Mouse (Mus musculus) gastrocnemius, postnatal 25 days (tissue): ENCODE measurements around the gene Tpcn1. TPM values are rescaled to one million over a fixed set of nuclear protein-coding genes. Genes with fewer than 3 reads are reported as not detected.

ENCODE experiments used
- DNase-seq: peaks from one replicate; pipeline ENCODE4 v3.0.0; 2022
- long read RNA-seq, 2 experiments: library from polyadenylated mRNA; stranded (forward); transcript quantifications; one replicate each; pipeline ENCODE4 v2.0.0; 2021
- total RNA-seq, 2 experiments: library from RNA; stranded (reverse); gene quantifications; 1 replicate in 1 of 2; 2 replicates in 1 of 2; pipeline ENCODE4 v1.2.3; 2021

Gene Tpcn1
- total RNA-seq: 10 to 100 TPM; 44.3 to 48.3 TPM
- long read RNA-seq, experiment 1, full-length matches to known transcripts: 1 of 17 reads
- long read RNA-seq, experiment 1, partial matches to known transcripts: 0 of 17 reads
- long read RNA-seq, experiment 1, other reads (novel, unspliced or antisense): 16 of 17 reads
- long read RNA-seq, experiment 2, full-length matches to known transcripts: 2 of 14 reads
- long read RNA-seq, experiment 2, partial matches to known transcripts: 1 of 14 reads
- long read RNA-seq, experiment 2, other reads (novel, unspliced or antisense): 11 of 14 reads

DNA sequence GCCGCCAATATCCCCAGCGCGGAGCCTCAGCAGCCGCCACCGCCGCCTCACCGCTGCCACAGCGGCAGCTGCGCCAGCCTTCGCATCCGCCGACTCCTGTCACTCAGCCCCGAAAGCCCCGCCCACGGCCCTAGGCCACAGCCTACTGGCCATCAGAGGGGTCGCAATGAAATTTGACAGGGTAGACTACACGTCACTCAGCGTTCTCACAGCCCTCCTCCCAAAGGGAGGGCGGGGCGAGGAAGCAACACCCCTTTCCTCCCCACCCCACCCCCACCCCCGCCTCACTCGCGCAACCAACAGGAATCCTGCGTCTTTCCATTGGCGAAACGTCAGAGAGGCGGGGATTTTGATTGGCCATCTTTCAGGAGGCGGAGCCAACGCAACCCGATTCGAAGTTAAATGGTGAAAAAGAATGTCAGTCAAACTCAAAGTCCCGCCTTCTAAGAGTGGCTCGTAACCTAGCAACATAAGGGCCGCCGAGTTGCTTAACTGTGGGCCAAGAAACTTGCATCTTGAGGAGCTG, at the start of gene Tpcn1, which contains the start of gene Iqcd:
Gene Tpcn1 (minus strand): TSS at position 105 of the 526 bp plus-strand sequence.
Gene Iqcd (plus strand): TSS at position 448 of the 526 bp plus-strand sequence.
- peak; percentile 99 for DNase-seq

DNA sequence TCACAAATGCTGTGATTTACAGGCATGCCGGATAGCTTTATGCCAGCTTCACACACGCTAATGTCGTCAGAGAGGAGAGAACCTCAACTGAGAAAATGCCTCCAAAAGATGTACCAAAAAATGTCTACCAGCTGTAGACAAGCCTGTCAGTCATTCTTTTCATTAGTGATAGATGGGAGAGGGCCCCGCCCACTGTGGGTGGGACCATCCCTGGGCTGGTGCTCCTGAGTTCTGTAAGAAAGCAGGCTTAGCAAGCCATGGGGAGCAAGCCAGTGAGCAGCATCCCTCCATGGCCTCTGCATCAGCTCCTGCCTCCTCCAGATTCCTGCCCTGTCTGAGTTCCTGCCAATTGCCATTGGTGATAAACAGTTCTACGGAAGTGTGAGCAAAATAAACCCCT, 47.2 kb upstream of the Tpcn1 start:
- no peak for DNase-seq

DNA sequence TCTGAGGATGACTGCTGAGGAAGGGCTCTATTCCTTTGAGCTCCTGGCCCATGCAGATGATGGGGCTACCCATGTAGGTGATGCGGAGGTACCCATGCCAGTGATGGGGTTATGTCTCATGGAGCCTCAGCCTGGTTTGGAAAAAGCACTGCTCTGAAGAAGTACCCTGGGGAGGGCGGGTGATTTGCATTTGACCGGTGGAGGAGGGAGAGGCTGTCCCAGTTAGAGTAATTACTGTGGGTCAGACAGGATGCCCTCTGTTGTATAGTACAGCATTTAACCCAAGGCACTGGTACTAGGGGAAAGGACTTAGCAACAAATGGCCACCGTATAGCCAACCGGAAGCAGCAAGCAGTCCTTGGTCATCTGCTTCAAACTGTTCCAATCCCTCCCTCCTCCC, 46.4 kb upstream of the Tpcn1 start:
- no peak for DNase-seq

DNA sequence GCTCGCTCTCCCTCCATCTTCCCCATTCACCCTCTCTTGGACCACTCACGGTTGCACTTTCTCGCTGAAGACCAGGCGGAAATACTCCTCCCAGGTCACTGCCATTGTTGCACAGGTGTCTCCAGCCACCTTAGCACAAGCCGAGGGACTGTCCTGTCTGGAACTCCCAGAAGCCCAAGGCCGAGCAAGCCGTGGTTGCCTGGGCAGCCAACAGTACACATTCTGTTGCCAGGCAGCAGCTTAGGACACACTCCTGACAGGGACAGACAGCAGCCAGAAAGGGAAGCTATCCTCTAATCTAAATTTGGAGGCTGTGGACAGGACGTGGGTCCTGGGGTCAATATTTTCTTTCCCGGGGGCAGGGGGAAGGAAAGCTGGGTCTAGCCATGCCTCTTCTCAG, 45.7 kb upstream of the Tpcn1 start, which contains the start of gene Cfap73:
Gene Cfap73 (minus strand): TSS at position 105 of the 400 bp plus-strand sequence.
- no peak for DNase-seq

DNA sequence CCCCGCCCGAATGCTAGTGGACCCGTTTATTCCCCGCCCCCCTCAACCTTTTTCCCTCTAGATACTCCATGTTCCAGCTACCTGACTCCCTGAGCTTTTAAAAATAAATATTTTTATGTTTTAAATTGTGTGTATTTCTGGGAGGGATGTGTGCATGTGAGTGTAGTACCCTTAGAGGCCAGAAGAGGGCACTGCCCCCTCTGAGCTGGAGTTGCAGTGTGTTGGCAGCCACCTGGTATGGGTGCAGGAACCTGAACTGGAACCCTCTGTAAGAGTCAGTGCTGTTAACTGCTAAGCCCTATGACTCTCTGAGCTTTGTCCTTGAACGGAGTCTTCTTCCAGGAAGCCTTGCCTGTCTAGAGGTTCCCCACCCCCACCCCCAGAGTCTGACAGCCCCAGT, 43.4 kb upstream of the Tpcn1 start:
- DNase-seq: no peak

DNA sequence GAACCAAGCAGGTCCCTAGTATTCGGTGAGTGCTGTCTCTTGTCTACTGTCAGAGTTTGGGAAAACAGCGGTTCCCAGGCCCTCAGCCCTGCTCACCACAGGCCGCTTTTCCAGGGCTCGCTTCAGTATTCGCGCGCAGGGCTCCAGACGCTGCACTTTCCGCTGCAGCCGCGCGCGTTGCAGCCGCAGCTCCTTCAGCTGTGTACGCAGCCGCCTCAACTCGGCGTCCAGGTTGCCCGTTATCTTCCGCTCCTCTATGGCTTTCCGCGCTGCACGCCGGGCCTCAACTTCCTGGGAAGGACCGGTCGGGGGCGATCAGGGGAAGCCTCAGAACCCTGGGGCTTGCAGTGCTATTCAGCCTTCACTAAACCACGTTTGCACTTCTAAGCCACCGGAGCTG, 42.7 kb upstream of the Tpcn1 start:
- no peak for DNase-seq

DNA sequence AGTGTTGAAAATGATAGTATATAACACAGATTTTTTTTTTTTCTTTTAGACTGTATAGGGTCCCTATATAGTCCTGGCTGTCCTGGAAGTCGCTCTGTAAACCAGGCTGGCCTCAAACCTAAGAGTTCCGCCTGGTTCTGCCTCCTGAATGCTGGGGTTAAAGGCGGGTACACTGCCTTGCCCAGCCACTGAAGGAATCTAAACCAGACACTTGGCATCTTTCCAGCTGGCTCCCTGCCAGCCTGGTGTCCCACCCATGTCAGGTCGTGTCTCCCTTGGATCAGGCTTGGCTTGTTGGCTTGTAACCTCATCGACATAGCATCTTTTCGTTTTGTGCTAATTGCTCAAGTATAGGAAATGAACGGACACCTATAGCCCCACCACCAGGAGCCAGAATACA, 40.2 kb upstream of the Tpcn1 start:
- no peak for DNase-seq

DNA sequence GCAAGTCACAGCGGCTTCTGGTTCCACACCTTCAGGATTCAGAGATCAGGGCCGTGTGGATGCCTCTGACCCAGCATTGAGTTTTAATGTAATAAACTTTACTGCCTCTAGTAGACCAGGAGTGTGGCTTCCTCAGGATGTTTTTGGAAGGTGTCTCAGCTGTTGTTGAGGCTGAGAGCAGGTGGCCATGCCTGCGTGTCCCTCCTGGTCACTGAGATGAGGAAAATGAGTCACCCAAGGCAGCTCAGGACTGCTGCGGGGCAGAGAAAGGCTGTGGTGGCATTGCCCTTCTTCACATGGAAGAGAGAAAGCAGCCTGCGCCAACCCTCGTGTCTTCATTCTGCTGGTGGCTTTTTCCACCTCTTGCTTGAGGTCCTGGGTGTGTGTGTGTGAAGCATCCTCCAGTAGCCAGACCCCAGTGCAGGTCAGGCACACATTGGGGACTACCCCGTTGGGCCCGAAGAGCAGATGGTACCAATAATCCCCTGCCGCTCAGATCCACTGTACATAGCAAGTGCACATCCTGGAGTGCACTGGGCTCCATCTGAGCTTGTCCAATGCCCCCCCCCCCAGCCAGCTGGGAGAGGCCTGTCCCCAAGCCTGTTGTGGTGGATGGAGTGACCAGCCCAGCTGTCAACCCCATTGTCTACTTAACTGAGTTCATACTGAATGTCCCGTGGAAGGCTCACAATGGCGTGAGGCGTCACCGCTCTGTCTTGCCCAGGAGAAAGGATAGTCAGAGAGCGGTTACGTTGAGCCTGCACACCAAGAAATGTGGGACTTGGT, 39.2 kb upstream of the Tpcn1 start:
- DNase-seq: no peak

DNA sequence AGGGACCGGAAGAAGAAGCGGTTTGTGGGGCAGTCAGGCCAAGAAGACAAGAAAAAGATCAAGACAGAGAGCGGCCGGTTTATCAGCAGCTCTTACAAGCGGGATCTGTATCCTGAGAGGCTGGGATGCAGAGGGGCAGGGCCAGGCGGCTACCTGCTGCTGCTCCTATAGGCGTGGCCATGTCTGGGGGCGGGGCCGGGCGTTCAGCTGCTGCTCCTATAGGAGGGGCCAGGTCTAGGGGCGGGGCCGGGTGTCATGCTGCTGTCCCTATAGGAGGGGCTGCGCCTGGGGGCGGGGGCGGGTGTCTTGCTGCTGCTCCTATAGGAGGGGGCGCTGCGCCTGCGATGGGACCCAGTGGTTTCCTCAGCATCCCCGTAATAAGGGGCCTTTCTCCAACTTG, 37.9 kb upstream of the Tpcn1 start:
- no peak for DNase-seq

DNA sequence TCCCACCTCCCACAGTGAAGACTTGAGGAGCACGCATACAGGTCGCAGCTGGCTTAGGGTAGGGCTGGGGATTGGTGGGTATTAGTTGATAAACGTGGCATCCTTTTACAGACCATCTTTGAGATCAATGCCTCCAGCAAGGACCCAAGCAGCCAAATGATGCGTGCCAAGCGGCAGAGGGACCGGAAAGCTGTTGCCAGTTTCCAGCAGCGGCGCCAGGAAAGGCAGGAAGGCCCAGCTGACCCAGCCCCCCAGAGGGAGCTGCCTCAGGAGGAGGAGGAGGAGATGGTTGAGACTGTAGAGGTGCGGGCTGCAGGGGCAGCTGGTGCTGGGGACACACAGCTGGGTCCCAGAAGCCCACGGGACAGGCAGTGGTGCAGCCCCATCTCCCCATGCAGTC, 36.0 kb upstream of the Tpcn1 start:
- no peak for DNase-seq

DNA sequence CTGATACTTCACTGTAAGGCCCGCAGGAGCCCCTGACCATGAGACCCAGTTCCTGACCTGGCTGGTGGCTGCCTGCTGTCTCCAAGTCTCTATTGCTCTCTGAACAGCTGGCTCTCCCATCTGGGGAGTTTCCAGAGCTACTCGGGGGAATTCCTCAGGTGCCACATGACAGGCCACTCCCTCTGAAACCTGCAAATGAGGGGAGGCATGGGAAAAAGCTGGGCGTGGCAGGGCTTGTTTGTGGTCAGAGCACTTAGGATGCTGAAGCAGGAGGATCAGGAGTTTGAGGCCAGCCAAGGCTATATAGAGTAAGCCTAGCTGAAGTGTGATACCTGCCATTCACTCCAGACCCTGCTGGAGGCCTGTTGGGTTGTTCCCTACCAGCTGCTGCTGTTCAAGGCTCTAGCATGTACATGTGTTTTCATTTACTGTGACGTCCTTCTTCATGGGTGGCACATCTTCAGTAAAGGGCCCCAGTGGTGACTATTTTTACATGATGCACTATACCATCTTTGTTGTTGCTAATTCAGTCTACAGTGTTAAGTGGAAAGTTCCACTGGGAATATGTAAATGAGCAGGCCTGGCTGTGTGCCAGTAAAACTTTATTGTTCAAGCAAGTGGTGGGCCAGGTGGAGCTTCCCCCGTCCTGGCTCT, 33.9 kb upstream of the Tpcn1 start:
- no peak for DNase-seq

DNA sequence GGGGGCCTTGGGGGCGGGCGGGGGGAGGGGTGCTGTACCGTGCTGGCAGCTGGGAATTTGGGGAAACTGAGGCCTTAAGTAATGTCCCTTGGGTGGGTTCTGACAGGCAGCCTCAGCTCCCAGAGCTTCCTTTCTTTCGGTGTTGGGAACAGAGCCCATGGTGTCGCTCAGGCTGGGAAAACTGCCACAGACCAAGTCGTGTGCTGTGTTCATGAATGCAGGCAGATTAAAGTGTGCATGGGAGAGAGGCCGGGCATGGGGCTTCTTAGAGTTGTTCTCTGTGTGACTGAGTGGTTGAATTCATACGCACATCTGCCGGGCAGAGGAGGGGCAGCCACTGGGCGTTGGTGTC, 33.3 kb upstream of the Tpcn1 start:
- DNase-seq: no peak

DNA sequence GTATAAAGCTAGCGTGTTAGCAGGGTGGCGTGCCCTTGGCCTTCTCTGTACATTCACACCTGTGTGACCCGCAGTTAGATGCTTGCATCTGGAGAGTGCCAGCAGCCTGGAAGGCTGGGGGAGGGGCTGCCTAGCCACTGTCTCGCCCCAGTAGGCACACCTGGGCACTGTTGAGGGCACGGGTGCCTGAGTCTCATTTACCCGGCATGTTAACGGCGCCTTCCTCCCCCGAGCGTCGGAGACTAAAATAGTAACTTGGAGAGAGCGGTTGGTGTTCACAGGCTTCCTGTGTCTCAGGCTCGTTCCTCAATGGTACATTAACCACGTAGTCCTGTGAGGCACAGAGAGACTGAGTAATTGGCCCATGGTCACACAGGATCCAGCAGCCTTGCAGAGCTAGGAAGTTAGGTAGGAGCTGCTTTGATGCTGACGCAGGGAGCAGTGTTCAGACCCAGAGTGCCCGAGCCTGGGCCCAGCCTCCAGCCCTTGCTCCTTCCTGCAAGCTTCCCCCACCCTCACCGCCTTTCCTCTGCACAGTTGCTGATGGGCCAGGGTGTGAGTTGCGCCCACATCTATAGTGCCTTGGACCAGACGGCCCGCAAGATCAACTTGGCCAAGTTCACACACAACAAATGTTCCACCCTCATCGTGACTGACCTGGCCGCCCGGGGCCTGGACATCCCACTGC, 32.7 kb upstream of the Tpcn1 start:
- DNase-seq: no peak

DNA sequence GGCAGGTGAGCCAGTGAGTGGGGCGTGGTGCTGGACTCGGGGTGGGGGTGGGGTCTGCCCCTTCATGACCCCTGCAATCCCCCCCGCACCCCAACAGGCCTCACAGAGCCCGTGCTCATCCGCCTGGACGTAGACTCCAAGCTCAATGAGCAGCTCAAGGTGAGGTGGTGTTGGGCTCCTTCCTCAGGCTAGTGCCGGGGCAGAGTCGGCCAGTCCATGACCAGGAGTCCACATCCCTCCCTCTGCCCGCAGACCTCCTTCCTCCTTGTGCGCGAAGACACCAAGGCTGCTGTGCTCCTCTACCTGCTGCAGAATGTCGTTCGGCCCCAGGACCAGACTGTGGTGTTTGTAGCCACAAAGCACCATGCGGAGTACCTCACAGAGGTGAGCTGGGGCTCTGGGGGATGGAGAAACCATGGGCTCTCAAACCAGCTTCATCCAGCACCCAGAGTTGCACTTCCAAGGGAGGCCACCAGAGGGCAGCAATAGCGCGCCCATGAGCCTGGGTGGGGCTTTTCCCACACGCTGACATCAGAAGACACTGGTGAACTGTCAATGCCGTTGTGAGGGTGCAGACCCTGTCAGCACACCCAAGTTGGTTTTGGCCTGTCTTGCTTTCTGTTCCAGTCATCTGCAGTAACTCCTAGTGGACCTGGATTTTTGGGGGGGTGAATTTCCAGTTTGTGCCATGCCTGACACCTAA, 32.1 kb upstream of the Tpcn1 start:
- DNase-seq: peak; percentile 63

DNA sequence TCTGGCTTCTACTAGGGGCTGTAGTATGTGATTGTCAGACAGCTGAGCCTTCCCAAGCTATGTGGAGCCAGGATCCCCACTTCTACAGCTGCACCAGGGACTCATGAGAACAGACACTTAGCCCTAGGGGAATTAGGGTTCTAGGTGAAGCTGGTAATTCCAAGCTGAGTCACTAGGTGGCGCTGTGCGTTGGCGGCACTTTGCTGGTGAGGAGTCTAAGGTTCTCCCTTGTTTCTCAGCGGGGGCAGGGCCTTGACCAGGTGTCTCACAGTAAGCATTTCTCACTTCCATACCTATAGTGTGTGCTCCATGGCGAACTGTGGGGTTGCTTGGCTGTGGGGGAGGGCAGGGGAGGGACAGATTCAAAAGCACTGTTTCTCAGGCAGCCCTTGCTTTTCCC, 30.7 kb upstream of the Tpcn1 start:
- DNase-seq: no peak

DNA sequence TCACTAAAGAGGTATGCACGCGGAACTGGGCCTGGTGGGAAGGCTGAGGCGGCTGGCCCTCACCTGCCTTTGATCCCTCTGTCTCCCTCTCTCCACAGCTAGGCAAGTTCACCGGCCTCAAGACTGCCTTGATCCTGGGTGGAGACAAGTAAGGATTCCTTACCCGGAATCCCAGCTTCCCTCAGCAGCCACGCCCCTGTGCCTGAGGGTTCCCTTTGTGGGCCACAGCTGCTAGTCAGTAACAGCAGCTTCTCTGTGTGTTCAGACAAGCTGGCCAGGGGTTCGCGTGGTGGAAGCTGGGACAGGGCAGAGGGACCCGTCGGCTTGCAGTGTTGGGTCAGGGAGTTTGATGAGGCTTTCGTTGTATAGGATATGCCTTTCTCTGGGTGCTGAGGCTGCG, 30.3 kb upstream of the Tpcn1 start:
- no peak for DNase-seq

DNA sequence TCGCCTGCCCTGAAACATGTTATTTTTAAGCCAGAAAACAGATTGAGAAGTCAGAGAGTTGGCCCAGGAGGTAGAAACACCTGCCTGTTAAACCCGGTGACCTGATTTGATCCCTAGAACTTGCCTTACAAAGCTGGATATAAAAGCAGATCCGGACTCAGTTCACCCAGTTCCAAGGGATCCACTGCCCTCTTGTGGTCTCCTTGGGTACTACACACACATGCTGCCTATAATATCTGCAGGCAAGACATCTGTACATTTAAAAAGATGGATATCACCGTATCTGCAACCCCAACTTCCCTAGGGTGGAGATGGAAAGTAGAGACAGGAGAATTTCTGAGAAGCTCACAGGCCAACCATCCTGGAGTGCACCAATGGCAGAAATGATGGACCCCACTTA, 27.4 kb upstream of the Tpcn1 start:
- no peak for DNase-seq

DNA sequence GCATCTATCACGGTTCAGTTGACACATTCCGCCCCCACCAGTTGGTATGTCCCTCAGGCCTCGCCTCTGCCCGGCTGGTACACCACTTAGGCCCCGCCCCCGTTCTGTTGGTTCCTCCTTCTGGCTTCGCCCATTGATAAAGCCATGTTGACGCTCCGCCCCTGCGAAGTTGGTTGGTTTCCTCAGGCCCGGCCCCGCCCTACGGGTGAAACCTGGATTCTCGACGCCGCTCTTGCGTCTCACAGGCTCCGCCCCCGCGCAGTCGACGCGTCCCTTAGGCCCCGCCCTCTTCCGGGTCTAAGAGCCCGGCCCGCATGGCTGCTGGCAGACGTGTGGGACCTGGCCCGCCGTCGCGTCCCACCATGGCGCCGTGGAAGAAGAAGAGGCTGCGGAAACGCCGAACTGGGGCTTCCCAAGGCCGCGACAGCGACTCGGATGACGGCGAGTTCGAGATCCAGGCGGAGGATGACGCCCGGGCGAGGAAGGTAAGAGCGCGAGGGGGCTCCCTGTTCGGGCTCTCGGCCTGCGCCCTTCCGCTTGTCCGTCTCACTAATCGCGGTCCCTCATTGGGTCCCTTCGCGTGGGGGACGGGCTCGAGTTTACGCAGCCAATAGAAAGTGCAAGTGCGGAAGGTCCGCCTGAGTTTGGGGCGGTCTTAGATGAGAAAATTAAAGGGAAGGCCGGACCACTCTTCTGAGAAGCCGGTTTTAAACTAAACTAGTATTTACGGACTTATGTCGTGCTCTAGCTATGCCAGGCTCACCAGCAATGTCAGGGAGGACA, 24.5 kb upstream of the Tpcn1 start:
- DNase-seq: peak; percentile 100

DNA sequence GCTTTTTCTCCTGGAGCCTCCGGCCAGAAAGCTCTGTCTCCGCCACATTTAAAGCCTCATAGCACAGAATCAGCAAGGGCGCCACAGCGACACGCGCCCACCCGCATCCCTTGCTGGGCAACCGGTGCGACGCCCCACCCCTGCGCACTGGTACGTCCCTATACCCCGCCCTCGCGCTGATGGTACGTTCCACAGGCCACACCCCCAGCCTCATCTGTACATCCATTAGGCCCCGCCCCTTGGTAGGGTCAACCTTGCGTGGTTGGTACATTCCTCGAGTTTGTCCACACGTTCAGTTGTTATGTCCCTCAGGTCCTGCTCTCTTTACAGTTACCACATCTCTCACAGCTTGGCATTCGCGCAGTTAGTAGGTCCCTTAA, 24.0 kb upstream of the Tpcn1 start, which contains the start of the genes Rita1 and Ddx54:
Gene Rita1 (minus strand): TSS at position 148 of the 380 bp plus-strand sequence.
Gene Ddx54 (plus strand): TSS at position 298 of the 380 bp plus-strand sequence.
- DNase-seq: peak; percentile 93

DNA sequence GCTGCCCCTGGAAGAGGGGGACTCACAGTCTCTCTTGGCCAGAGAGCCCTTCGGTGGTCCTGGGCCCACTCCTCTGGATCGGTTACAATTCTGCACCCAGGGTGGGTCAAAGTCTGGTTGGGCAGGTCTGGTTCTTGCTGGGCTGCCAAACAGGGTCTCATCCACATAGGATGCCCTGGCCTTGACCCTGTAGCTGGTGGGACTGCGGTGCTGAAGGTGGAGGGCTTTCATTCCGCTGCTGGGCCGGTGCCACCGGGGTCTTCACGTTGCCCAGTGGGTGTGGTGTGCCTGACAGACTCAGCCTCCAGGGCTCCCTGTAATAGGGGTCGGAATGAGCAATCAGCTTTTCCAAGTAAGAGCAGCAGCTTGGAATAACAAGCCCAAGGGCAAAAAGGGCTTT, 22.9 kb upstream of the Tpcn1 start:
- no peak for DNase-seq

DNA sequence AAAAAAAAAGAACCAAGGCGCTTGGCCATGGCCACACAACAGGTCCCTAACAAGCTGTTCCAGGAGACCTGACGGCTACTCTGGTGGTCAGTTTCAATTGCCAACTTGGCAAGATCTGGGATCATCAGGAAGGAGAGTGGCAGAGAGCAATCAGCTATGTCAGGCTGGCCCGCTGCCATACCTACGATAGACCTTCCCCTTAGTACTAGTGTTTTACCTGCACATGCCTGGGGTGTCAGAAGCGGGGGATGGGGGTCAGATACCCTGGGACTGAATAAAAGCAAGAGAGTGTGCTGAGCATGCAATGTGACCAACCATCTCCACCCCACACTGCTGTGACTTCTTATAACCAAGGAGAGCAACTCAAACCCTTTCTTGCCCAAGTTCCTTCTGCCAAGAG, 22.4 kb upstream of the Tpcn1 start:
- no peak for DNase-seq
